Mouse (Mus musculus) layer of hippocampus, adult 18-20 months (tissue): Measurements from ENCODE around the gene Tspan4. TPM values are rescaled to one million over a fixed set of nuclear protein-coding genes. Genes with fewer than 3 reads are reported as not detected.

Experiments
- DNase-seq, 2 experiments: peaks; one replicate each; pipeline ENCODE4 v3.0.0; 2022; ENCODE audit warnings: low spot score in 2 of 2
- total RNA-seq, 2 experiments: library from RNA; stranded (reverse); gene quantifications; 2 replicates each; pipeline ENCODE4 v1.2.3; 2021

Gene Tspan4
- total RNA-seq, 2 experiments from 2014 or later, result 11.3 to 11.7 TPM

GRCm38 (mm10) chr7:141460001-141460390, 15.0 kb upstream of the Tspan4 start:
- DNase-seq, result no peak

DNA sequence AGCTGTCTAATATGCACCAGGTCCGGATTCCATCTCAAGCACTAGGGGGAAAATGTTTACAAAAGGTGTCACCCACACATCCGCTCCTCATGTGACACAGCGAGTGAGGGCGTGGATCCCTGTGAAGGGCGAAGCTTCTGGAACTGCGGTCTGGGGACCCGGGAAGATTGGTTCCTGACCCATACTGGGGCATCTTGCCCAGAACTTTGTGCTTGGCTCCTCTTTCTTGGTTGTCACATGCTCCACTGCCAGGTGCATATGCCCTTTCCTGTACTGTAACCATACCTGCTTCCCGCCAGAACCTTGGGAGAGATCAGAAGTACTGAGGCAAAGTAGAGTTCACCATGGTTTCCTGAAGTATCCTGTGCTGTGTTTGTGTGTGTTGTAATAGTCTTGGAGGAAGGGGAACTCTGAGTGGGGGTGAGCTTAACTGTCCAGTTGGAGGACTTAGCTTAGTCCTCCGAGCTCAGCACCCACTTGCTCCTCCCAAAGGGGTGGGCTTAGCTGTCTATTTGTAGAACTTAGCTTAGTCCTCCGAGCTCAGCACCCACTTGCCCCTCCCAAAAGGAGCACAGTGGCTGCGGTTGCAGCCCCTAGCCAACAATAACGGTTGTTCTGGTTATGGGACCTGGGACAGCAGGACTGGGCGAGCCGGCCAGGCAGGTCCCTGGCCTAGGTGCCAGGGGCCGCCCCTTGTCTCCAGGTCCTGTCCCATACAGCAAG, 14.5 kb upstream of the Tspan4 start, which contains the start of gene Cracr2b:
Cracr2b (plus strand) TSS at position 704 of the 723 bp plus-strand sequence.
- no peak for DNase-seq

- no peak for DNase-seq
Observed at GRCm38 (mm10) chr7:141461521-141462332, 13.3 kb upstream of the Tspan4 start.

GRCm38 (mm10) chr7:141462333-141462821, 12.7 kb upstream of the Tspan4 start:
- DNase-seq, result no peak

DNA sequence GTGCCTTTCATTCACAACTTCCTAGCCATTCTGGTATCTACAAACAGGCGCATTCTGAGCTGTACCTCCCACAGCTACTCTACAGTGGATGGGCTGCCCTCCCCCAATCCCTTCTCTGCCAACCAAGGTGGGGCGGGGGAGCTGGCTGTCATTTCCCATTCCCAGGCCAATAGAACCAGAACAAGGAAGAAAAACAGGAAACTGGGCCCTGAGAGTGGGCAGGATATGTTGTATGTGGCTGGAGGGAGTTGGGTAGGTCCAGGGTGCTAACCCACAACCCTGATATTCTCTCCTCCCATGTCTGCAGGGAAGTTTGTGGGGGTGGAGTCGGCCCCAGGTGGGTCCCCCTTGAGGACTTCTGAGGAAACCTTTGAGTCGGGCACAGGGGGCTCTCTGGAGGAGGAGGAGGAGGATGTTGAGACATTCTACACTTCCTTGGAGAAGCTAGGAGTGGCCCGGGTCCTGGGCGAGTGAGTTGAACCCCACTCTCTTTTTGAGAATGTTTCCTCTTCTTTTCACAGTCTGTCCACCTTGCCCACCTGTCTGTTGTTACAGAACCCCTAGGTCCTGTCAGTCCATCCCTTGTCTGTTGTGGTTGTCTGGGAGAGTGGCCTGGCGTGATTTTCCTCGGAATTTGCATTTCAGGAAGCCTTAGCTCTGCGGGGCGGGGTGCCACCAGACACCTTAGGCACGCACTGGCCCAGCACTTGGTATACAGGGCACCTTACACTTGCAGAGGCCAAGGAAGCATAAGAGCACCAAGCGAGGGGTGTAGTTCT, 11.0 kb upstream of the Tspan4 start:
- no peak for DNase-seq

DNA sequence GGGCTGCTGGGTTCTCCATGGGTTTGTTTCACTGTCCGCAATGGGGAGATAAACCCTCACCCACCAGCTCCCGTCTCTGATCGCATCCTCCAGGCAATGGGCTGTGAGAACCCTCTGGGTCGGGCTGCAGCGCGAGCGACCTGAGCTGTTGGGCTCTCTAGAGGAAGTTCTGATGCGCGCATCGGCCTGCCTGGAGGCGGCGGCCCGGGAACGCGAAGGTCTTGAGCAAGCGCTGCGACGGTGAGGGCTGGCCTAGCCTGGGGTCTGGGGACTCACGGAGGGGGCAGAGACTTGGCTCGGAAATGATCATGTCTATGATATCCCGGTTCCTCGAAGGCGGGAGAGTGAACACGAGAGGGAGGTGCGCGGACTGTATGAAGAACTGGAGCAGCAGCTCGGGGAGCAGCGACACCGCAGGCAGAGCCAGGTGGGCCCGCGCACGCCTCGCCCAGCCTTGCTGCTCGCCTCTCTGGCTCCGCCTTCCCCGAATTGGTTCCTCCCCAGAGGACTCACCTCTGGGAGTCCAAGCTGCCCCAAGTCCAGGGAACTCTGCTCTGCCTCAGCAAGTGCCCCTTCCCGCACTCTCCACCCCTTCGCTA, 10.3 kb upstream of the Tspan4 start:
- DNase-seq, result no peak

DNA sequence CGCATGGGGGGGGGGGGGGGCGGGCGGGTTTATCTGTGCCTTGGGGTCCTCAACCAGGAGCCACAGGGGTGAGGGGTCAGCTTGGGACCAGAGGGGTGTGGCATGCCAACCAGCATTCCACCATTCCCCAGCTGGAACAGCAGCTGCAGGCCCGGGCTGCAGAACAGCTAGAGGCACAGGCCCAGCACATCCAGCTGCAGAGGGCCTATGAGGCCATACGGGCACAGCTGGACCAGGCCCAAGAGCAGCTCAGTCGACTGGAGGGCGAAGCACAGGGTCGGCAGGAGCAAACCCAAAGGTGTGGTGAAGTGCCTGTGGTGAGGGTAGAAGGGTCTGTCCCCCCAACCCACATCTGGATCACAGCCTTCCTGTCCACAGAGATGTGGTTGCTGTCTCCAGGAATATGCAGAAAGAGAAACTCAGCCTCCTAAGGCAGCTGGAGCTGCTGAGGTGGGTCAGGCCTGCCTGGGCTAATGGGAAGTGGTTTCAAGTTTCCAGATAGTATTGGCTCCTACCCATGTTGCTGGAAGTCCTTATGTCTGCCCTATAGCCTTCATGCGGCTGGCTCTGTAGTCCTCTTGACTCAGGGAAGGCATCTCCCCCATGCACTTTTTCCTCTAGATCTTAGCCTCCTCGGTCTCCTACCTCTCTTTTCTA, 9.5 kb upstream of the Tspan4 start:
- DNase-seq, result no peak

DNA sequence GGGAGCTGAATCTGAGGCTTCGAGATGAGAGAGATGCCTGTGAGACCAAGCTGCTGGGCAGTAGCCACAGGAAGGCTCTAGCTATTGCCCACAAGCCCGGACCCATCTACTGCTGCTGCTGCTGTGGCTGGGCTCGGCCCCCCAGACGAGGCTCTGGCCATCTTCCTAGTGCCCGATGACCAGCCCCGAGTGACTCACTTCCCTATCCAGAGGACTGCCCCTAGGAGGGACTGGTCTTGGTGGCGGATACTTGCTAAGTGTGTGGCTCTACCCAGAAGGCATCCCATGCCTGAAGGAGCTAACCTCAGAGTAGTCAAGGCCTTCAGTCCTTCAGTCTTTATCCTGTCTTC, 9.0 kb upstream of the Tspan4 start:
- no peak for DNase-seq

- no peak for DNase-seq
Observed at GRCm38 (mm10) chr7:141466607-141467148, 8.4 kb upstream of the Tspan4 start.

GRCm38 (mm10) chr7:141467230-141468030, 7.6 kb upstream of the Tspan4 start, which contains the start of gene Cd151:
Cd151 (plus strand) TSS chr7:141467392.
- DNase-seq, result no peak

GRCm38 (mm10) chr7:141468164-141468521, 6.9 kb upstream of the Tspan4 start:
- no peak for DNase-seq

GRCm38 (mm10) chr7:141468522-141469211, 6.4 kb upstream of the Tspan4 start:
- DNase-seq, result peak in 1 of 2 experiments; percentile 65

GRCm38 (mm10) chr7:141469352-141469751, 5.7 kb upstream of the Tspan4 start:
- DNase-seq, result no peak

GRCm38 (mm10) chr7:141469901-141470636, 5.0 kb upstream of the Tspan4 start:
- DNase-seq, result no peak

DNA sequence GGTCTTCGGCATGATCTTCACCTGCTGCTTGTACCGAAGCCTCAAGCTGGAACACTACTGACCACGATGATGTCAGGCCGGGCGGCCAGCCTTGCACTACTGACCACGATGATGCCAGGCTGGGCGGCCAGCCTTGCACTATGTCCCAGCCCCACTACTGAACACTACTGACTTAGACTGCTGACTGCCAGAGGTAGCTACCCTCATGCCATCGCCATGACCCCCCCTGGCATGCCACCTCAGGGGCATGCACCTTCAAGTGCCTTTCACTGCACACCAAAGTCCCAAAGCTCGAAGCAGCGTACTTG, 4.4 kb upstream of the Tspan4 start:
- no peak for DNase-seq

- DNase-seq, result no peak
Observed at GRCm38 (mm10) chr7:141471236-141471635, 3.8 kb upstream of the Tspan4 start.

- DNase-seq, result no peak
Observed at GRCm38 (mm10) chr7:141472226-141472625, 2.8 kb upstream of the Tspan4 start.

DNA sequence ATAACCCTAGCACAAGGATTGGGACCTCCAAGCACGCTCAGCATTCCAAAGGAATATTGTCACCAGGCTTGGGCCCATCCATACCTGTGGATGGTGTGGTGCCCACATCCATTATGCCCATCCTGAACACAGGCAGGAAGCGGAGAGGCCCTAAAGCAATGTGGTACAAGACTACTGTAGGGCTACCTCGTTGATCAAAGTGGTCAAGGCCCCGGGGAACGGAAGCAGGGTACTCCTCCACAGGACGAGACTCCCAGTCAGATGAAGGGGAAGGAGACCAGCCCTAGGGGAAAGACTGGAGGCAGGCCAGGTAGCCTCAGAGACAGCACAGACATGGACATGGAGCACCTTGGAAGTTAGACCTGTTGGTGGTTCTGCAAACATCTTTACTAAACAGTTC, 2.3 kb upstream of the Tspan4 start:
- DNase-seq, result no peak
